Mouse (Mus musculus) erythroblast, adult 5-6 weeks (primary cell): ENCODE data around the gene Arhgap21. TPM values are rescaled to one million over a fixed set of nuclear protein-coding genes. Genes with fewer than 3 reads are reported as not detected.

Experiments used
- ATAC-seq: replicated peaks from 2 replicates; pipeline ENCODE4 v1.8.0; 2016; ENCODE audit warnings: moderate number of reproducible peaks, mild to moderate bottlenecking, moderate TSS enrichment, inconsistent platforms; ENCODE audit not compliant: poor library complexity, low FRiP score, severe bottlenecking
- total RNA-seq, 2 experiments: library from RNA; stranded (forward) in 1 of 2; stranded (reverse) in 1 of 2; fragments of 150-400 nt in 1 of 2; fragments of 200-764, 138-1000 nt in 1 of 2; gene quantifications; 2 replicates each; pipeline versions ENCODE4 v1.2.3 to v1.2.4; 2015 to 2017; ENCODE audit warnings: low replicate concordance in 2 of 2

Gene Arhgap21
- total RNA-seq (2015; ENCODE audit: low replicate concordance): 16.7 and 28.4 TPM in 2 replicates
- 40.7 and 50.3 TPM in 2 replicates for total RNA-seq (2017; ENCODE audit: low replicate concordance)

DNA sequence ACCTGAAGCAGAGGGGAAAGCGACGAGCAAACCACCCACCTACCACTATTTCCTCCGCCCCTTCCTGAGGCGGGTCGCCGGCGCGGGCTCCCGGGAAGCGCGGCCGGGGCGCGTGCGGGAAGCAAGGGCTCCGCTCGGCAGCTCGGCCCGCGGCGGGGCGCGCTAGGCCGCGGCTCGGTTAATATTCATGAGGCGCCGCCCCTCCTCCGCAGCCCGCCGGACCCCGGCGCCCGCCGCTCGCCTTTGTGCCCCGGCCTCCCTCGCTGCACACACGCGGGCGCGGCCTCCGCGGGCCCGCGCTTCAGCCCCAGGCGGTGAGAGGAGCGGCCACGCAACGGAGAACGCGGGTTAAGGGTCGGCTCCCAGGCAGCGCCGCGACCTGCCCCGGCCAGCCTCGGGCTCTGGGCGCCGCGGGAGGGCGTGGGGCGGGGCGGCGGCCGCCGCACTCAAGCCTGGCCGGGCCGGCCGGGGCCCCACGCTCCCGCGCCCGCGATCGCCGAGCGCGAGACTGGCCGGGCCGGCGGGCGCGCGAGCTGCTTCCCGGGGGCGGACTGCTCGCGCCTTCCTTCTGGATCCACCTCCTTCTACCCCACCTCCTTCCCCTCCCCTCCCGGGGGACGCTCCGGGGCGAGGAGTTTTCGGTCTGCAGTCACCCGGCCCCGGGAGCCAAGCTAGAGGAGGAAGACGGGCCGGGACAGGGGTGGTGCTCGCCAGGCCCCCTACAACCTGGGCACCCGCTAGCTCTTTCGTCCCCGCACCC, at the start of gene Arhgap21:
Gene Arhgap21, minus strand, starts transcription at position 441 of the 760 bp plus-strand sequence.
- ATAC-seq: no peak

DNA sequence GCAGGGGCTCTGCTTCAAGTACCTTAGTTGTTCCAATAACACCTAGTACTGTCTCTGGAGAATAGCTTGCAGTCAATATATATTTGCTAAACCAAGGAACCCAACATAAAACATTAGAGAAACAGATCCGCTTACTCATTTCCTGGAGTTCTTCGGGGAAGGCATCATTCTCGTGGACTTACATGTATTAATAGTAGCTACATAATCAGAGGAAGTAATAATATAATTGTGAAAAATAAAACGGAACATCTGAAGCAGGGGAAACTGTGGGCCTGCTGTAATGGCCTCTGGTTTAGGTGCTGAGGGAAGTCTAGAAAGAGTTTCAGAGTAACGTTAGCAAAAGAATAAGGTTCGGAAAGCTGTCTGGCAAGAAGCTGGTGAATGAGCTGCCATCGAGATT, 47.9 kb upstream of the Arhgap21 start:
- ATAC-seq: no peak

DNA sequence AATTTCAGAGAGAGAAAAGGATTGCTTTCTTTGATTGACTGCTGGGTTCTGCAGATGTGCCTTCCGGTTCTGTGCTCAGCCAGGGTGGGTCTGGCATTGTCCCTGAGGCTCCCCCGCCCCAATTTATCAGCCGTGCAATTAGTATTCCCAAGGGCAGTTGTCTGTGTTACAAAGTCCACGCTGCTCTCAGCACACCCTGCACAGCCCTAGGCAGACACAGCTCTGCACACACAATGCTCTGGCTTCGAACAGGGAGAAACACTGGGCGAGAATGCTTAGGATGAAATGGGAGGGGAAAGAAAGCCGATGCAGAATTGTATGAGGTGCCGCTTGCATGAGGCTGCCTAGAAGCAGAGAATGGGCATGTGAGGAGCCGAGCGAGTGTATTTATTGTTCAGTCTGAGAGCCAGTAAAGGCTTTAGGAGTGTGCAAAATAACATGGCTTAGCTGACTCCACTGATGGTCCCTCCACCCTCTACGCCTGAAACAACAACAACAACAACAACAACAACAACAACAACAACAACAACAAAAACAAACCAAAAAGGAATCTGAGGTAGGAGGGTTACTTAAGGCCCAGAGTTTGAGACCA, 42.2 kb upstream of the Arhgap21 start:
- no peak for ATAC-seq

- ATAC-seq: no peak
Measured at GRCm38 (mm10) chr2:21010219-21010618, 41.5 kb upstream of the Arhgap21 start.

DNA sequence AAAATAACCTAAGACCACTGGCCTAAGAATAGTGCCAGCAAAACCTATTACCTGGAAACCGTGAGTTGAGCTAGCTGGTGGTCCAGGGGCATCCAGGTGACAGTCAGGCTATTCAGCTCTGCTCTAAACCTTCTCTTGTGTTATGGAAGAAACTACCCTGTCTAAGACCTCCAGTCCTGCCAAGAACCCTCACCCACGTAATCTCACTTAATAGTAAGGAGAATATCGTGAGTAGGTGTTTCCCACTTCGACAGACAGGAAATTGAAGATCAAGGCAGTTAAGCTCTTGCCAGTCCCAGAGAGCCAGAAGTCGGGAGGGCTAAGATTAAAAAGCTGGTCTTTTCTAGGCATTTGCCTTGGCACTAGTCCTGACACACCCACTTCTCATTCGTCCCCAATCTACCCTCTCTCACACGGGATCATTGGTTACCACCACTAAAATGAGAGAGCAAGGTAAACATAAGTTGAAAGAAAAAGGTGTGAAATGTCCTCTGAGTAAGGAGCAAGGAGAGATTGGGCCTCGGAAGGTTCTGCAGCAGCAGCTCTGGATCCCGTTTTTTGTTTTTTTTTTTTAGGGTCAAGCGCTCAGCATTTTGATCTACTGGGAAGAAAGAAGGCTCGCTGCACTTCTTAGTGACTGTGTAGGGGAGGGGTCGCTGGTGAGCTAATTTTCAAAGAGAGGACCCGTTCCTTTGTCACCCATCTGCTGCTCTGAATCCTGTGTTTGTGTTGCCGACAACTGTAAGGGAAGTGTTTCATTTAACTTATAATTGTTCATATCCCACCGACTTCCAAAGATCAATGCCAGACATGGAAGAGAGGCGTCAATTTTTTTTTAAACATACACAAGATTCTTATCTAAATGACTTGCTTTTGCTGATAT, 40.8 kb upstream of the Arhgap21 start:
- ATAC-seq: no peak

- ATAC-seq: no peak
Measured at GRCm38 (mm10) chr2:21002538-21002937, 33.9 kb upstream of the Arhgap21 start.

DNA sequence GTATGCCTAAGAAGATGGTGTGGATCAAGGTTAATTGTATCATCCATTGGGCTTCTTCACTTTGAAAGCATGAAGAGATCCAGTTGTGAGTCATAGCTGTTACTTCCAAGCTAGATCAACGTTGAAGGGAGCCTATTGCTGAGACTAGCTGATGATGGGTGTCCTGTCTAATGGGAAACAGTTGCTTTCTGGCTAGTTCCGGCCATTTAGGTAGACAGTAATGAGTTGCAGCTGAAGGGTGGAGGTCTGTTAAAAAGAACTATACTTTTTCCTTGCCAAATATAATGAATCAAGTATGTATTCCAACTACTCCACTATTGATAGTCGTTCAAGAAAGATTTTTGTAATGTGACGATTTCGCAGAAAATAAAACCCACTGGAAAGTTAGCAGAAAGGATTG, 32.5 kb upstream of the Arhgap21 start:
- ATAC-seq: no peak

GRCm38 (mm10) chr2:20995547-20995946, 26.9 kb upstream of the Arhgap21 start:
- ATAC-seq: no peak

GRCm38 (mm10) chr2:20991508-20991907, 22.8 kb upstream of the Arhgap21 start:
- ATAC-seq: no peak

DNA sequence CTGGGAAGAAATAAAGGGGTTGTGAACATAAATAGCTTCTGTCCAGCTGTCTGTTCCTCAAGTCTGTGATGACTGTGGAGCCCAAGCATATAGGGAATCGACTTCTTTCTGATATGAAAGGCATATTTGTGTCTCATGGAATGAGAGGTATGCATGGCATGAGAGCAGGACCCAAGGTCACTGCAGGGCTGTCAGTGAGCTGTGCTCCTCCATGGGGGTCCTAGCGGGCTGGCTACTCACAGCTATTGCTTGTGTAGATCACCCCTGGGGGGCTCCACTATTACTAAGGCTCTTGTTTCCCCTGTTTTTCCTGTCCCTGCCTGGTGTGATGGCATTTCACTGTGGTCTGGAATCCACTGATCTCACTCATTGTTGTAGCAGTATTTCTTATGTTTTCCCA, 22.2 kb upstream of the Arhgap21 start:
- ATAC-seq: no peak

DNA sequence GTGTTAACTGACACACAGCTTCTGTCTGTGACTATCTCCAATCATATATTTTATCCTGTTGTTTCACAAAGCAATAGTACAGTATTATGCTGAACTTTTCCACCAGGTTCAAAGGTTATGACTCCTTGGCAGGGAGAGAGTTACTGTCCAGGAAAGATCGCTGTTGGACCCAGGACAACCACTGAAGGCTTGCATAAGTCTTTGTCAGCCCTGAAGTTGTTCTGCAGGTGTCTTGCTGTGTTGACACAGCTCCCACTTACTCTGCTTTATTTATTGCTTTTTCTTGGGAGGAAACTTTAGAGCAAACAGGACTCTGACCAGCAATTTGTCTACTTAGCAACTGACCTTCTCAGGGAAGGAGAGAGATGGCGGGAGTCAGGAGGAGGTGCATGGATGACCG, 21.4 kb upstream of the Arhgap21 start:
- no peak for ATAC-seq

DNA sequence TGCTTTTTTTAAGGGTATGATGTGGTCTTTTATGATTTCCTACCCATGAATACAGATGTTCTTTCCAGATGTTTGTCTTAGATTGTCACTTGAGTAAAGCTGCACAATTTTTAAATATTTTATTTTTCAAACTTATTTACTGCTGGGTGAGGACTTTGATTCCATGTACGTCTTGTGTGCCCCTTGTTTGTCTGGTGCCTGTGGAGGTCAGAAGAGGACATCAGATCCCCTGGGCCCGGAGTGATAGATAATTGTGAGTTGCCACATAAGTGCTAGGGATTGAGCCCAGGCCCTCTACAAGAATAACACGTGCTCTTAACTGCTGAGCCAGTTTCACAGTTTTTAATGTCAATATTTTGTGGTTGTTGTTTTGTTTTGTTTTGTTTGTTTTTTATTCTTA, 19.1 kb upstream of the Arhgap21 start:
- no peak for ATAC-seq

GRCm38 (mm10) chr2:20978726-20979125, 10.0 kb upstream of the Arhgap21 start:
- ATAC-seq: no peak

DNA sequence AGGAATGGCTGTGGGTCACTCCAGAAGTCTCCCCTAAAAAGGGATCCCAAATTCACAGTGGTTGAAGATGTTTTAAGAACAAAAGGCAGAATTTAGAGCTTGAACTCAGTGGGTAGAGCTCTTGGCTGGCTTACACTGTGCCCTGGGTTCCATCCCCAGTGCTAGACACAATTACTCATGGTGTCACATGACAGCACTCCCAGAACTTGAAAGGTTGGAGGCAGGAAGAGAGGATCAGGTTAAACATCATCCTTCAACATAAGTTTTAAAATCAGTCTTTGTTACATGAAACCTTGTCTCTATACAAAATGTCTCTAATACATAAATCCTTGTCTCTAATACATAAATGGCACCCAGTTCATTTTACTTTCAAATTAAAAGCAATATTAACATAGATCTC, 8.4 kb upstream of the Arhgap21 start:
- no peak for ATAC-seq

DNA sequence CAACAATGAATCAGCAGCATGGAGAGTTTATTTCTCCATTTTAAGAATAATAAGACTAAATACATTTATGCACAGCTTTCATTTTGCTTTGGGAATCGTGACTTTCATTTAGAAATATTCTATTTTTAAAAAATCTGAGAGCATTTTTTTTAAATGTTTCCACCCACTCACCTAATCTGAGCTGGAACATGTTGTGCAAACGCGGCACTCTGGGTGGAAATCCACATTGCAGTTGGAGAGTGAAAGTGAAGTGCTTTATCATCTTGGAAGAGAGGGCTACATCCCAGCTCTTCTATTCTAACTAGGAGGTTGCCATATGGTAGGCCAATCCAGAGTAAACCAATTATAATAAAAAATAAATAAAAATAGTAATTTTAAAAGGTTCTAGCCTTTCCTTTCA, 4.8 kb upstream of the Arhgap21 start:
- ATAC-seq: no peak

DNA sequence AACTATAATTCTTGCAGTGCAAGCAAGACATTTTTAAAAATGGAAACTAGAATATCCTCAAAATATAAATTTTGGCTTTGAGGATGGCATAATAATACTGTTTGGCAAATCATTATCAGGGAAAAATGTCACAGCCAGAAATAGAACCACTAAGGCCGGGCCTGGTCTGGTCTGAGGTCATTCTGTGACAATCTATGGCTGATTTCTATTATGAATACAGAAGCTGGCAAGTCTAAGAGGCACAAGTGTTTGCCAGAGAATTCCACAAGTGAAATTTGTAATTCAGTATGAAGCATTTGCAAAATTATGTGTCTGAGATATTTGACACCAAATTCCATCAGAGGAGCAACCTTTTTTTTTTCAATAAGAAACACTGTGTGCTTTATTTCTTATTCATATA, 3.5 kb upstream of the Arhgap21 start:
- no peak for ATAC-seq

GRCm38 (mm10) chr2:20971628-20972027, 2.9 kb upstream of the Arhgap21 start:
- ATAC-seq: no peak

- peak; percentile 89 for ATAC-seq
Measured at GRCm38 (mm10) chr2:20969201-20970200, 820 bp upstream of the Arhgap21 start.

DNA sequence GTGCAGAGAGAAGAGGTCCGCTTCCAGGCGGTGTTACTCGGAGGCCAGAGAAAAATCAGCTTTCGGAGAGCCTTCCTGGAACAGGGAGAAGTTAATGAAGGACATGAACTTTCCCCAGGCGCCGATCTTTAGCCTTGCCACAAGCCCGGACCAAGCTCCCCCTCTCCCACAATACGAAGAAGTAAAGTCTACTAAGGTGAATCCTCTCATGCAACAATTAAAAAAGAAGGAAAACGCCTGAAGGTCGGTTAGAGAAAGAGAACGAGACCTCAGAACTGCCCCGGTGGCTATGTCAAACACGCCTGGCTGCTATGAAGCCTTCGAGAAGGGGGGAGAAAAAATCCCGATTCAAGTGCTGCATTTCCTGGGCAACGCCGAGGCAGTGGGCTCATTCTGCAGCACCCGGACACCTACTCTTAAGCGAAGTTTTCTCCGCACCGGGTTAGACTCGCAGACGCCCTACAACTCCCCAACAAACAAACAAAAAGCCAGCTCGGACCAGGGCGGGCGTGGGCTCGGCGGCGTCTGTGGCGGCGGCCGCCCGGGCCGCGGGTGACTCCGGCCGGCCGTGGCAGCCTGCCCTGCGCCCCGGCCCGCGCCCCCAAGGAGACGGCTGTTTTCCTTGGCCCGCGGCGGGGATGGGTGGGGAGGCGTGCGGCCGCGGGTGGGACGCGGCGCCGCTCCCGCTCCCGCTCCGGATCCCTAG, 882 bp downstream of the Arhgap21 start:
- peak; percentile 22; the same call in 1 of the 2 replicates for ATAC-seq
